Mouse (Mus musculus): ENCODE data around the gene Acsl5.

Gene Acsl5

GRCm38 (mm10) chr19:55331776-55332175 lies 80.0 kb downstream of the Acsl5 start:
- no peak for DNase-seq (ENCODE audit: low spot score)

- DNase-seq (ENCODE audit: low spot score), result peak; percentile 54
These were observed 81.0 kb downstream of the Acsl5 start for GRCm38 (mm10) chr19:55332641-55333268.

GRCm38 (mm10) chr19:55335881-55336280 lies 84.1 kb downstream of the Acsl5 start:
- DNase-seq (ENCODE audit: low spot score), result no peak

DNA sequence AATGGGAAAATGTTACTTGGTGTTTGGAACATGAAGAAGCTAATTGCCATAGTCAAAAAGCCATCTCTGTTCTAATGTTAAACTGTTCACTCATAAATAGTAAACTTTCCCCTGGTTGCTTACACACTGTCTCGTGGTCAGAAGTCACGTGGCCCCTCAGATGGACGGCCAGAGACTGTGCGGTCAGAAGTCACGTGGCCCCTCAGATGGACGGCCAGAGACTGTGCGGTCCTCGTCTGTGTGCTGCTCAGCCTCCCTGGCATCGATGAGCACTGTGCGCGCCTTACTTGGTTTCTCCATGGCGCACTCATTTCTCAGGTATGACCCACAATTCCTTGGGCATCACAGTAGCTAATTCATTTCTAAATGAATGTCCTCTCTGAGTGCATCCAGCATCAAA lies 84.7 kb downstream of the Acsl5 start:
- no peak for DNase-seq (ENCODE audit: low spot score)

- no peak for DNase-seq (ENCODE audit: low spot score)
These were observed 85.3 kb downstream of the Acsl5 start for GRCm38 (mm10) chr19:55337066-55337465.

DNA sequence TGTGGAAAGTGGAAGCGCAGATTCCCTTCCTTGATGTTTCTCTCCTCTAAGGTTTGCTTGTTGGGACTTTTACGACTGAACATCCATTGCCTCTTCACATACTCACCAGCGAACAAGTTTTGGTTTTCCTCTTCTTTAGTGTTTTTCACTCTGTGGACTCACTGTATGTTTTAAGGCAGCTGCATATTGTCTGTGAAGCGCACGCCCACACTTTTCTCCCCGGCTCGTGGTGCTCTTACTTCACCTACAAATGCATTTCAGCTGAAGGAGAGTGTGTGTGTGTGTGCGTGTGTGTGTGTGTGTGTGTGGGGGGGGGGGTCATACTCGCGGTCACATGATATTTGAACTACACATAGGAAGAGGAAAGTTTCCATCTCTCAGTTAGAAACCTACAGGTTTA lies 85.9 kb downstream of the Acsl5 start:
- DNase-seq (ENCODE audit: low spot score), result no peak

- no peak for DNase-seq (ENCODE audit: low spot score)
These were observed 88.8 kb downstream of the Acsl5 start for GRCm38 (mm10) chr19:55340521-55340920.

- DNase-seq (ENCODE audit: low spot score), result no peak
These were observed 89.6 kb downstream of the Acsl5 start for GRCm38 (mm10) chr19:55341377-55341776.

GRCm38 (mm10) chr19:55342423-55342822 lies 90.7 kb downstream of the Acsl5 start:
- no peak for DNase-seq (ENCODE audit: low spot score)

DNA sequence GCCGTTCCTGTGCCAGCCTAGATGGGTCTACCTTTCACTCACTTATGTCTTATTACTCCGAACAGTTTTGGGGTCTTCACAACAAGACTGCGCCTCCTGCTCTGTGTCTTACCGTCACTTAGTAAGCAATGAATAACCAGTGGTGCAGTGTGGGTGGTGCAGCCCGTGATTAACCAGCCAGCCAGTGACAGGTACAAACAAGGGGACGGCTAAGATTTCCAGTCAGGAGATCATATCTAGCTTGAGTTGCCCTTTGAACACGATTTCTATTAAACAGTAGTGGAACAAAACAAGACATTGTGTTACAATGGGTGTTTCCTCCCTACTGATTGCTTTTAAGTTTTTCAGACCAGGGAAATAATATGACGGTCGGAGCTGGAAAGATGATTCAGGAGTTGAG lies 91.5 kb downstream of the Acsl5 start:
- DNase-seq (ENCODE audit: low spot score), result no peak

Data from testis, postnatal 10 days (tissue).